Mouse (Mus musculus) embryonic fibroblast, embryonic 13.5 days (primary cell): Measurements from ENCODE around the gene Ide. TPM values are rescaled to one million over a fixed set of nuclear protein-coding genes. Genes with fewer than 3 reads are reported as not detected.

Source experiments
- H3K27ac ChIP-seq: 2 replicates; pipeline ENCODE4 v1.5.1; 2012; ENCODE audit warnings: low read length, control low read depth, inconsistent platforms; ENCODE audit not compliant: insufficient read depth
- H3K4me1 ChIP-seq: 2 replicates; pipeline ENCODE4 v1.6.1; 2011; ENCODE audit warnings: low read length; ENCODE audit not compliant: control insufficient read depth, insufficient read depth
- H3K4me3 ChIP-seq: 2 replicates; pipeline ENCODE4 v1.5.1; 2011; ENCODE audit warnings: mild to moderate bottlenecking, control low read depth, low read length; ENCODE audit not compliant: insufficient read depth
- CTCF ChIP-seq: IDR thresholded peaks from 2 replicates; pipeline ENCODE4 v1.5.1; 2011; ENCODE audit warnings: mild to moderate bottlenecking, control low read depth, low read length, moderate library complexity, borderline replicate concordance; ENCODE audit not compliant: insufficient read depth
- POLR2A ChIP-seq: IDR thresholded peaks from 2 replicates; pipeline ENCODE4 v1.6.1; 2011; ENCODE audit warnings: low read depth, mild to moderate bottlenecking, control low read depth, low read length, moderate library complexity
- polyA plus RNA-seq: library from polyadenylated mRNA; stranded (reverse); fragments of >200 nt; gene quantifications from 2 replicates; pipeline ENCODE4 v1.2.4, GENCODE M21; 2011; ENCODE audit warnings: low read depth; ENCODE audit not compliant: missing spikeins, insufficient read length

Gene Ide
- polyA plus RNA-seq, 1 experiment: 59.2 TPM

DNA sequence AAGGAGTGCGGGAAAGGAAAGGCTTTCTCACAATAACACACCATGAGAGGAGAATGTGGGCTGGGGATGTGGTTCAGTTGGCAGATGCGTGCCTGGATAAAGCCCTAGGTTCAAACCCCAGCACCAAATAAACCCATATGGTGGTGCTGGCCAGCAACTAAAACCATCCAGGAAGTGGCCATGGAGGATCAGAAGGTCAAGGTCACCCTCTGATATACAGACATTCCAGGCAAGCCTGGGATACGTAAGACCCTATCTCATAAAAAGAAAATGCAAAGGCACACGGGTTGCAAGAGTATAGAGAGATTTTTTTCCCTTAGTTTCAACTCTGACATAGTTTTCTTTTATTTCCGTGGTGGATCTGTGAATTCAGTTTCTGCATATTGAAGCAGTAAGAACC is 3.3 kb upstream of the Ide start:
- TF ChIP-seq POLR2A (no peak), CTCF (no peak)
- no peak overlapping the region for H3K27ac ChIP-seq
- H3K4me3 ChIP-seq: no peak overlapping the region
- peaks cover 6% of the 10 kb centered on the region for H3K4me1 ChIP-seq

DNA sequence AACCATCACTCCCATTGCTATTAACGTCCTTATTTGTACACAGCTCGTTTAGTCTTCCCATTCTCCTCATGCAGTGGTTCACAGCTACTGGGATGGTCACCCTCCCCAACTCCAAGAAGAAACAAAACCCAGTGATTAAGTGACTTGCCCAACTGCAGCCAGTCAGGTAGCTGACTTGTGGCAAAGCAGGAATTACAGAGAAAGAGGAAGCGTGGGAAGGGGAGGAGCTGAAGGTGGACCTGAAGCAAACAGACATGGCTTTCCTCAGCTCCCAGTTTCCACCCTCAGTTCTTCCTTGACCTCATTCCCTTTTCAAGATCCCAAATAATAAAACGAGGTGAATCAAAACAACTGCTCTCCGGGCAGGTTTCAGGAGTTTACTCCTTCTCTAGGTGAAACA is 2.8 kb upstream of the Ide start:
- H3K4me3 ChIP-seq: no peak overlapping the region
- TF ChIP-seq CTCF (no peak), POLR2A (no peak)
- no peak overlapping the region for H3K27ac ChIP-seq
- peaks cover 6% of the 10 kb centered on the region for H3K4me1 ChIP-seq

GRCm38 (mm10) chr19:37335392-37335791 is 2.3 kb downstream of the Ide start:
- peaks cover 4% of the 10 kb centered on the region; the same call in 1 of the 2 replicates for H3K4me1 ChIP-seq
- TF ChIP-seq POLR2A (no peak), CTCF (no peak)
- no peak overlapping the region for H3K27ac ChIP-seq
- no peak overlapping the region for H3K4me3 ChIP-seq

DNA sequence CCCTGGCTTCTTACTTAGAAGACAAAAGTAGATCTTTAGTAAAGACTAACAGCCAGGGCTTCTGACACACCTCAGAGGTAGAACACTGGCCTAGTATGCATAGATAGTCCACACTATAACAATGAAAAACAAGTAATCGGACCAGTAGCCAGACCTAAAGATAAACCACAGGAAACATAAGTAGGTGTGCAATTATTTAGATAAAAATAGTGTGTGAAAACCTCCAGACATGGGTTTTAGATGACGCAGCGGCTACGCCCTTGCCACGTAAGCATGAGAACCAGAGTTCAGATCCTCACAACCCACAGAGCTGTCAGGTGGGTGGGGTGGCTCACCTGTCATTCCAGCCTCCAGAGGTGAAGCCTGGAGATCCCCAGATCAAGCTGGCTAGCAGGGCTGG is 4.3 kb downstream of the Ide start:
- TF ChIP-seq CTCF: no peak
- no peak for TF ChIP-seq POLR2A
- no peak overlapping the region for H3K27ac ChIP-seq
- peaks cover 4% of the 10 kb centered on the region; the same call in 1 of the 2 replicates for H3K4me1 ChIP-seq
- H3K4me3 ChIP-seq: no peak overlapping the region

DNA sequence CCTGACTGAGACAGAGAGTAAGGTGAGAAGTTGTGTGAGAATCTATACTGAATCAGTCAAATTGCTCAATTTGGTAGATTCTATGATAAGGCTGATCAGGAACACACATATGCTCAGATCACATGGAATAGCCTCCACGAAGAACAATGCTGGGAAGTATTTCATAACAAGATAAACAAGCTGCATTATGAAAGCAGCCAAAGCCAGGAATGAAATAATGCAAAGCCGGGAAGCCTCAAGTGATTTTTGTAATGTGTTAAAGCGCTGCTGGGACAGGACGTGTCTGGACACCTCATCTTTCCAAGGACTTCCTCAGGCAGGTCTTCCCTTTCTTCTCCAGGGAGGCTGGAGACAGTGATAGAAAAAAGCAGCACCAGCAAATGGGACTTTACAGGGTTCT is 4.9 kb downstream of the Ide start:
- Histone ChIP-seq H3K4me1 (no peaks in the 10 kb centered on the region; the same call in 1 of the 2 replicates), H3K27ac (no peak overlapping the region), H3K4me3 (no peak overlapping the region)
- TF ChIP-seq POLR2A (no peak), CTCF (no peak)

DNA sequence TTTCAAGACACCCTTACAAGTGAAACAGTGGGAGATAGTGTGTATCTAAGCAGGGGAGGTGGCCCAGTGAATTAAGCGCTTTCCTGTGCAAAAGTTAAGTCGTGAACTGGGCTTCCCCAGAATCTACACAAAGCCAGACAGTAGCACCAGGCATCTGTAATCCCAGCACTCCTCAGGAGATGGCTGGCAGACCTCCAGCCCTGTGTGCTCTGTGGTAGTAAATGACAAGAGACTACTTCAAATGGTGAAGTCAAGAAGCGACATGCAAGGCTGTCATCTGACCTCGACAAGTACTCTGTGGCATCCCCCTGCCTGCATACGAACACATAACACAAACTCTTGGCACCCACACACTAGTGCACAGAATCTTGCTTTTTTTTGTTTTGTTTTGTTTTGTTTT is 10.4 kb downstream of the Ide start:
- no peak for TF ChIP-seq POLR2A
- TF ChIP-seq CTCF: no peak
- Histone ChIP-seq H3K4me3 (no peak overlapping the region), H3K4me1 (no peaks in the 10 kb centered on the region), H3K27ac (no peak overlapping the region)

DNA sequence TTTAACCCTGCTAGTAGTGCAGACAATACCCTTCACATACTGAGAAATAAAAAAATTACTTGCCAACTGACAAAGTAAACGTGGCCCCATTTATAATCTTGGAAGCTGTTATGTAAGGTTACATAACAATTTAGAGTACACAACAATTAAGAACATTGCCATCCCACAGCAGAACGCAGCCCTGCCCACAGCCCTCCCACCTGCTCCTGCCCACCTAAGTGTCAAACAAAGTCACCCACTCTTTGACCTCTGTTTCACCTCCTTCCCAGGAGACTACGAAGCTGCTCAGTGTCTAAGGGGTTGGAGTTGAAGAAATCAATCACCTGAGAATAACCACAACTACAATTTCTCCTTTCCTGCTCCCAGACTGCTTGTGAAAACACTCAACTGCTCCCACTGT is 14.1 kb downstream of the Ide start:
- no peak for TF ChIP-seq POLR2A
- TF ChIP-seq CTCF: no peak
- Histone ChIP-seq H3K4me1 (no peaks in the 10 kb centered on the region), H3K27ac (no peak overlapping the region), H3K4me3 (no peak overlapping the region)

DNA sequence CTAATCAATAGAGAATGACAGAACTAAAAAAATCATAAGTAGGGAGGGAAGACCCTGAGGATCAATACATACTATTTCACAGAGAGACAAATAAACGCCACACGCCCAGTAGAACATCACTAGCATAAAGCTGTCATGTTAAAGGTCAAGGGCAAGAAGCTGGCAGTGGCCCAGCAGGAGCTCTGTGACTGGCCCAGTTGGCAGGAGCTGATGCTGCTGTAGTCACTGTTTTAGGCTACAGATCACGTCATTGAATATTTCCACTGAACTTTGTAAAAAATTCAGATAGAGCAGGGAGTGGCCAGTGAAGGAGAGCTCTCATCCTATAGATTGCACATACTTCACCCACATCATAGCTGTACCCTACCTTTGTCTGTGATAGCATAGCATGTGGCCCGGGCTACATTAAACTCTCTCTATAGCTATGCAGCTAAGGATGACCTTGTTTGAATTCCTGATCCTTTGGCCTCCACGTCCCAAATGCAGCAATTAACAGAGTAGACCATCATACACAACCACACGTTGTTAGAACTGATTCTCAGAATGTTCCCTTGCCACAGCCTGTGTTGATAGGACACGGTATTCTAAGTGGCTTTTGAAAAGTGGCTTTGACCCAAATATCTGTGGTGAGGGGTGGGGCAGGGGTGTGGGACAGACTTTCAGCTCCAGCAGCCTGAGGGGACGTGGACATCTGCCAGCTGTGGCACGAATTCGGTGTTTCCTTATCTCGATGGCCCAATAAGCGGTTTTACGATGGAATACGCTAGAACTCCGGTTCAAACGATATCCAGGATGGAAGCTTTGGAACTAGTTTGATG is 16.6 kb downstream of the Ide start:
- Histone ChIP-seq H3K27ac (no peak overlapping the region), H3K4me3 (no peak overlapping the region), H3K4me1 (no peaks in the 10 kb centered on the region)
- TF ChIP-seq POLR2A (no peak), CTCF (no peak)

- Histone ChIP-seq H3K4me1 (no peaks in the 10 kb centered on the region), H3K4me3 (no peak overlapping the region), H3K27ac (no peak overlapping the region)
- TF ChIP-seq POLR2A: no peak
- TF ChIP-seq CTCF: no peak
Measured at GRCm38 (mm10) chr19:37317359-37317758, 20.3 kb downstream of the Ide start.

GRCm38 (mm10) chr19:37315091-37315490 is 22.6 kb downstream of the Ide start:
- H3K27ac ChIP-seq: no peak overlapping the region
- no peaks in the 10 kb centered on the region for H3K4me1 ChIP-seq
- TF ChIP-seq POLR2A (no peak), CTCF (no peak)
- H3K4me3 ChIP-seq: no peak overlapping the region

GRCm38 (mm10) chr19:37311426-37311825 is 26.2 kb downstream of the Ide start:
- no peaks in the 10 kb centered on the region for H3K4me1 ChIP-seq
- no peak overlapping the region for H3K27ac ChIP-seq
- TF ChIP-seq CTCF: no peak
- no peak for TF ChIP-seq POLR2A
- H3K4me3 ChIP-seq: no peak overlapping the region
